Mouse (Mus musculus) neural tube, postnatal 0 days (tissue): ENCODE results near the gene Pim2. TPM values are rescaled to one million over a fixed set of nuclear protein-coding genes. Genes with fewer than 3 reads are reported as not detected.

Experiments used
- polyA plus RNA-seq: library from polyadenylated mRNA; unstranded; fragments of >200 nt; fragmentation: Nextera tagmentation; extraction: Ambion mirVana; gene quantifications from 2 replicates; pipeline ENCODE4 v1.2.1, GENCODE M21; 2015

Gene Pim2
- polyA plus RNA-seq = 27.0 and 30.5 TPM in 2 replicates

GRCm38 (mm10) chrX:7878007-7878419 is at the start of gene Pim2:
Gene Pim2 (plus strand): TSS chrX:7878262.

GRCm38 (mm10) chrX:7841163-7842162 is 36.6 kb upstream of the Pim2 start, which contains the start of gene Otud5:
Gene Otud5 (plus strand): TSS chrX:7841364.

GRCm38 (mm10) chrX:7883841-7884567 is 5.9 kb downstream of the Pim2 start, which contains the start of gene Slc35a2:
Gene Slc35a2 (plus strand): TSS chrX:7884028.

GRCm38 (mm10) chrX:7898880-7899874 is 21.1 kb downstream of the Pim2 start, which contains the start of the genes Pqbp1 and Timm17b:
Gene Pqbp1 (minus strand): TSS chrX:7899269.
Gene Timm17b (plus strand): TSS chrX:7899357.

GRCm38 (mm10) chrX:7907735-7908134 is 29.7 kb downstream of the Pim2 start, which contains the start of gene Gm10491:
Gene Gm10491 (minus strand): TSS chrX:7907835.

GRCm38 (mm10) chrX:7909242-7909641 is 31.2 kb downstream of the Pim2 start, which contains the start of gene Gm10490:
Gene Gm10490 (plus strand): TSS chrX:7909542.

GRCm38 (mm10) chrX:7919601-7920383 is 41.7 kb downstream of the Pim2 start, which contains the start of gene Pcsk1n:
Gene Pcsk1n (plus strand): TSS chrX:7919822.

GRCm38 (mm10) chrX:7928270-7928790 is 50.3 kb downstream of the Pim2 start, which contains the start of gene Eras:
Gene Eras (minus strand): TSS chrX:7928607.

Other genes with a start within 250 kb of the Pim2 start
- gene Syp, start 239.8 kb upstream of the Pim2 start, polyA plus RNA-seq = 301 and 346 TPM in 2 replicates
- 1.6 and 1.8 TPM in 2 replicates for gene Prickle3, start 221.0 kb upstream of the Pim2 start, polyA plus RNA-seq
- gene Plp2, start 206.9 kb upstream of the Pim2 start, polyA plus RNA-seq = 24.1 and 30.5 TPM in 2 replicates
- 0.09 TPM in 1 of 2 replicates, not detected in the other for gene Magix, start 197.0 kb upstream of the Pim2 start, polyA plus RNA-seq
- gene Gpkow, start 181.1 kb upstream of the Pim2 start, polyA plus RNA-seq = 36.7 and 37.7 TPM in 2 replicates
- 32.1 and 33.5 TPM in 2 replicates for gene Wdr45, start 163.9 kb upstream of the Pim2 start, polyA plus RNA-seq
- 1.1 TPM in 1 of 2 replicates, not detected in the other for gene Gm45208, start 156.0 kb upstream of the Pim2 start, polyA plus RNA-seq
- gene Praf2, start 149.8 kb upstream of the Pim2 start, polyA plus RNA-seq = 127 and 148 TPM in 2 replicates
- gene Ccdc120, start 127.4 kb upstream of the Pim2 start, polyA plus RNA-seq = 38.8 and 40.7 TPM in 2 replicates
- 21.2 and 23.8 TPM in 2 replicates for gene Tfe3, start 115.7 kb upstream of the Pim2 start, polyA plus RNA-seq
- 52.2 and 56.6 TPM in 2 replicates for gene Gripap1, start 88.5 kb upstream of the Pim2 start, polyA plus RNA-seq
- 7.6 and 8.1 TPM in 2 replicates for gene Kcnd1, start 56.0 kb upstream of the Pim2 start, polyA plus RNA-seq
- 34.5 and 38.3 TPM in 2 replicates for gene Otud5, start 36.9 kb upstream of the Pim2 start, polyA plus RNA-seq
- gene Slc35a2, start 5.8 kb downstream of the Pim2 start, polyA plus RNA-seq = 50.9 and 54.9 TPM in 2 replicates
- gene Pqbp1, start 21.0 kb downstream of the Pim2 start, polyA plus RNA-seq = 190 and 200 TPM in 2 replicates
- 124 and 134 TPM in 2 replicates for gene Timm17b, start 21.1 kb downstream of the Pim2 start, polyA plus RNA-seq
- gene Gm10491, start 29.6 kb downstream of the Pim2 start, polyA plus RNA-seq = not detected in 2 replicates
- not detected in 2 replicates for gene Gm10490, start 31.3 kb downstream of the Pim2 start, polyA plus RNA-seq
- 611 and 654 TPM in 2 replicates for gene Pcsk1n, start 41.6 kb downstream of the Pim2 start, polyA plus RNA-seq
- gene Eras, start 50.3 kb downstream of the Pim2 start, polyA plus RNA-seq = not detected in 2 replicates
- gene Hdac6, start 69.6 kb downstream of the Pim2 start, polyA plus RNA-seq = 43.4 and 50.9 TPM in 2 replicates
- not detected in 2 replicates for gene Gata1, start 99.8 kb downstream of the Pim2 start, polyA plus RNA-seq
- 1.4 TPM in 2 replicates for gene Glod5, start 140.2 kb downstream of the Pim2 start, polyA plus RNA-seq
- gene Suv39h1, start 196.5 kb downstream of the Pim2 start, polyA plus RNA-seq = 26.7 and 27.2 TPM in 2 replicates
- gene Was, start 212.2 kb downstream of the Pim2 start, polyA plus RNA-seq = 0.34 and 0.41 TPM in 2 replicates